Mouse (Mus musculus): ENCODE measurements around the gene Slc8a2. TPM values are rescaled to one million over a fixed set of nuclear protein-coding genes. Genes with fewer than 3 reads are reported as not detected.

Slc8a2 gene
- polyA plus RNA-seq, 1 experiment from 2014 or later, result 0.12 TPM

GRCm38 (mm10) chr7:16111284-16112090 is 18.1 kb upstream of the Slc8a2 start:
- H3K4me3 ChIP-seq (ENCODE audit: low read depth, low read length), result no peak overlapping the region
- H3K9ac ChIP-seq (ENCODE audit: low read length), result no peak overlapping the region
- no peak for DNase-seq (ENCODE audit: low spot score)
- 91% methylated on average over 7 of the region's 7 CpGs for WGBS
- H3K27ac ChIP-seq (replicated peaks; ENCODE audit: low read depth, low read length), result no peak overlapping the region
- H3K4me1 ChIP-seq (ENCODE audit: control insufficient read depth, insufficient read depth, low read length), result no peaks in the 10 kb centered on the region
- H3K27me3 ChIP-seq (ENCODE audit: control insufficient read depth, insufficient read depth, low read length), result no peaks in the 10 kb centered on the region
- no peaks in the 10 kb centered on the region for H3K9me3 ChIP-seq (ENCODE audit: control insufficient read depth, low read length)
- ATAC-seq (ENCODE audit: insufficient number of reproducible peaks, low FRiP score, low TSS enrichment, low read depth), result no peak
- no peak overlapping the region for H3K4me2 ChIP-seq (ENCODE audit: low read depth, severe bottlenecking)
- H3K36me3 ChIP-seq (ENCODE audit: control insufficient read depth, insufficient read depth, low read length), result peaks cover 32% of the 10 kb centered on the region

DNA sequence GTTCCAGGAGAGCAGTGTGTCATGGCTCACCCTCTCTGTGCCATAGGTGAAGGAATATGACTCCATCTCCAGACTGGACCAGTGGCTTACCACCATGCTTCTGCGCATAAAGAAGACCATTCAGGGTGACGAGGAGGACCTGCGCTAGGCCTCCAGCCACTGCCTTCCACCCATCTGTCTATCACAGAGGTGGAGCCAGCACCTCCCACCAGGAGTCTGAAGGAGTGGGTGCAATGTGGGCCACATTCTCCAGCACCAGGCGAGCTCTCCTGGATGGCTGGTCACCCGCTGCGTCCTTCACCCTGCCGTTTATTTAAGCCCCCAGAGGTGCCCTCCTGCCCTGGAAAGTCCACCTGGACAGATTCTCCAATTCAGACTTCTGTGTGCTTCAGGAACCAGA is 13.2 kb upstream of the Slc8a2 start:
- Histone ChIP-seq H3K36me3 (ENCODE audit: control insufficient read depth, insufficient read depth, low read length) (peaks cover 24% of the 10 kb centered on the region; the same call in 1 of the 2 replicates), H3K4me3 (ENCODE audit: low read depth, low read length) (no peak overlapping the region), H3K4me1 (ENCODE audit: control insufficient read depth, insufficient read depth, low read length) (no peaks in the 10 kb centered on the region), H3K27me3 (ENCODE audit: control insufficient read depth, insufficient read depth, low read length) (no peaks in the 10 kb centered on the region), H3K9ac (ENCODE audit: low read length) (no peak overlapping the region), H3K4me2 (ENCODE audit: low read depth, severe bottlenecking) (no peak overlapping the region), H3K27ac (replicated peaks; ENCODE audit: low read depth, low read length) (no peak overlapping the region), H3K9me3 (ENCODE audit: control insufficient read depth, low read length) (no peaks in the 10 kb centered on the region)
- no peak for DNase-seq (ENCODE audit: low spot score)
- no peak for ATAC-seq (ENCODE audit: insufficient number of reproducible peaks, low FRiP score, low TSS enrichment, low read depth)
- WGBS, result 94% methylated on average over 7 of the region's 7 CpGs

- H3K9me3 ChIP-seq (ENCODE audit: control insufficient read depth, low read length), result no peaks in the 10 kb centered on the region
- no peaks in the 10 kb centered on the region for H3K4me1 ChIP-seq (ENCODE audit: control insufficient read depth, insufficient read depth, low read length)
- DNase-seq (ENCODE audit: low spot score), result no peak
- H3K27me3 ChIP-seq (ENCODE audit: control insufficient read depth, insufficient read depth, low read length), result no peaks in the 10 kb centered on the region
- no peak overlapping the region for H3K4me2 ChIP-seq (ENCODE audit: low read depth, severe bottlenecking)
- WGBS, result 86% methylated on average over 3 of the region's 3 CpGs
- H3K27ac ChIP-seq (replicated peaks; ENCODE audit: low read depth, low read length), result no peak overlapping the region
- no peak overlapping the region for H3K9ac ChIP-seq (ENCODE audit: low read length)
- no peak overlapping the region for H3K4me3 ChIP-seq (ENCODE audit: low read depth, low read length)
- ATAC-seq (ENCODE audit: insufficient number of reproducible peaks, low FRiP score, low TSS enrichment, low read depth), result no peak
- H3K36me3 ChIP-seq (ENCODE audit: control insufficient read depth, insufficient read depth, low read length), result peaks cover 21% of the 10 kb centered on the region; the same call in 1 of the 2 replicates
Observed at GRCm38 (mm10) chr7:16117100-16117499, 12.5 kb upstream of the Slc8a2 start.

GRCm38 (mm10) chr7:16119569-16120261 is 9.9 kb upstream of the Slc8a2 start, which contains the start of gene Kptn:
Gene Kptn (plus strand): TSS chr7:16119895.
- peaks cover 17% of the 10 kb centered on the region; the same call in 1 of the 2 replicates for H3K36me3 ChIP-seq (ENCODE audit: control insufficient read depth, insufficient read depth, low read length)
- H3K4me1 ChIP-seq (ENCODE audit: control insufficient read depth, insufficient read depth, low read length), result no peaks in the 10 kb centered on the region
- H3K9me3 ChIP-seq (ENCODE audit: control insufficient read depth, low read length), result no peaks in the 10 kb centered on the region
- H3K9ac ChIP-seq (ENCODE audit: low read length), result peak within 1 kb of the TSS; percentile 86
- WGBS, result 2% methylated on average over 33 of the region's 33 CpGs
- peak within 1 kb of the TSS; percentile 62 for H3K4me2 ChIP-seq (ENCODE audit: low read depth, severe bottlenecking)
- DNase-seq (ENCODE audit: low spot score) (peak; percentile 95), ATAC-seq (ENCODE audit: insufficient number of reproducible peaks, low FRiP score, low TSS enrichment, low read depth) (peak; percentile 84)
- no peaks in the 10 kb centered on the region for H3K27me3 ChIP-seq (ENCODE audit: control insufficient read depth, insufficient read depth, low read length)
- H3K27ac ChIP-seq (replicated peaks; ENCODE audit: low read depth, low read length), result peak within 1 kb of the TSS; percentile 72
- H3K4me3 ChIP-seq (ENCODE audit: low read depth, low read length), result peak within 1 kb of the TSS; percentile 67

DNA sequence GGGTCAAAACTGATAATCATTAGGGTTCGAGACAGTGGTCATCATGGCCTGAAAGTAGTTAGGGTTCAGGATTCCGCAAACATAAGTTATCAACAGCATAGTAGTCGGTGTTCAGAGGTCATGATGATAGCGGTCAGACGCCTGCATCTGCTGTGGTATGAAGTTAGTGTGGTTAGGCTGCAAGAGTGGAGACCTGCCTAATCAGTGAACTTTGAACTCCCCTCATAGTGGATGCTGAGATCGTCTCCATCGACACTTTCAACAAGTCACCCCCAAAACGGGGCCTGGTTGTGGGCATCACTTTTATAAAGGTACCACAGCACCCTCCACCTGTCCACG is 9.4 kb upstream of the Slc8a2 start:
- WGBS, result 49% methylated on average over 9 of the region's 9 CpGs
- H3K27me3 ChIP-seq (ENCODE audit: control insufficient read depth, insufficient read depth, low read length), result no peaks in the 10 kb centered on the region
- peak overlapping the region; percentile 62 for H3K4me2 ChIP-seq (ENCODE audit: low read depth, severe bottlenecking)
- H3K9me3 ChIP-seq (ENCODE audit: control insufficient read depth, low read length), result no peaks in the 10 kb centered on the region
- peak overlapping the region; percentile 67 for H3K4me3 ChIP-seq (ENCODE audit: low read depth, low read length)
- H3K4me1 ChIP-seq (ENCODE audit: control insufficient read depth, insufficient read depth, low read length), result no peaks in the 10 kb centered on the region
- H3K9ac ChIP-seq (ENCODE audit: low read length), result peak overlapping the region; percentile 34; the same call in 1 of the 2 replicates
- no peak overlapping the region for H3K27ac ChIP-seq (replicated peaks; ENCODE audit: low read depth, low read length)
- ATAC-seq (ENCODE audit: insufficient number of reproducible peaks, low FRiP score, low TSS enrichment, low read depth) (no peak; the same call in none of the 2 replicates), DNase-seq (ENCODE audit: low spot score) (no peak)
- H3K36me3 ChIP-seq (ENCODE audit: control insufficient read depth, insufficient read depth, low read length), result peaks cover 13% of the 10 kb centered on the region; the same call in 1 of the 2 replicates

GRCm38 (mm10) chr7:16125829-16126228 is 3.8 kb upstream of the Slc8a2 start:
- H3K4me2 ChIP-seq (ENCODE audit: low read depth, severe bottlenecking), result no peak overlapping the region
- H3K27ac ChIP-seq (replicated peaks; ENCODE audit: low read depth, low read length), result no peak overlapping the region
- ATAC-seq (ENCODE audit: insufficient number of reproducible peaks, low FRiP score, low TSS enrichment, low read depth) (no peak), DNase-seq (ENCODE audit: low spot score) (no peak)
- WGBS, result 74% methylated on average over 9 of the region's 9 CpGs
- no peaks in the 10 kb centered on the region for H3K36me3 ChIP-seq (ENCODE audit: control insufficient read depth, insufficient read depth, low read length)
- H3K4me3 ChIP-seq (ENCODE audit: low read depth, low read length), result no peak overlapping the region
- no peaks in the 10 kb centered on the region for H3K9me3 ChIP-seq (ENCODE audit: control insufficient read depth, low read length)
- H3K4me1 ChIP-seq (ENCODE audit: control insufficient read depth, insufficient read depth, low read length), result peaks cover 3% of the 10 kb centered on the region; the same call in 1 of the 2 replicates
- H3K9ac ChIP-seq (ENCODE audit: low read length), result no peak overlapping the region
- H3K27me3 ChIP-seq (ENCODE audit: control insufficient read depth, insufficient read depth, low read length), result no peaks in the 10 kb centered on the region

GRCm38 (mm10) chr7:16128344-16128743 is 1.3 kb upstream of the Slc8a2 start:
- Histone ChIP-seq H3K4me1 (ENCODE audit: control insufficient read depth, insufficient read depth, low read length) (peaks cover 6% of the 10 kb centered on the region; the same call in 1 of the 2 replicates), H3K4me2 (ENCODE audit: low read depth, severe bottlenecking) (no peak overlapping the region), H3K27me3 (ENCODE audit: control insufficient read depth, insufficient read depth, low read length) (no peaks in the 10 kb centered on the region; the same call in 1 of the 2 replicates), H3K27ac (replicated peaks; ENCODE audit: low read depth, low read length) (no peak overlapping the region), H3K9me3 (ENCODE audit: control insufficient read depth, low read length) (no peaks in the 10 kb centered on the region), H3K4me3 (ENCODE audit: low read depth, low read length) (no peak overlapping the region), H3K9ac (ENCODE audit: low read length) (no peak overlapping the region), H3K36me3 (ENCODE audit: control insufficient read depth, insufficient read depth, low read length) (no peaks in the 10 kb centered on the region)
- ATAC-seq (ENCODE audit: insufficient number of reproducible peaks, low FRiP score, low TSS enrichment, low read depth) (no peak), DNase-seq (ENCODE audit: low spot score) (no peak)
- WGBS, result 89% methylated on average over 6 of the region's 6 CpGs

GRCm38 (mm10) chr7:16128899-16129298 is 727 bp upstream of the Slc8a2 start:
- H3K9me3 ChIP-seq (ENCODE audit: control insufficient read depth, low read length), result no peaks in the 10 kb centered on the region
- H3K4me3 ChIP-seq (ENCODE audit: low read depth, low read length), result no peak overlapping the region
- no peaks in the 10 kb centered on the region for H3K36me3 ChIP-seq (ENCODE audit: control insufficient read depth, insufficient read depth, low read length)
- H3K4me1 ChIP-seq (ENCODE audit: control insufficient read depth, insufficient read depth, low read length), result peaks cover 6% of the 10 kb centered on the region; the same call in 1 of the 2 replicates
- no peak overlapping the region for H3K9ac ChIP-seq (ENCODE audit: low read length)
- no peak for DNase-seq (ENCODE audit: low spot score)
- ATAC-seq (ENCODE audit: insufficient number of reproducible peaks, low FRiP score, low TSS enrichment, low read depth), result no peak
- no peaks in the 10 kb centered on the region; the same call in 1 of the 2 replicates for H3K27me3 ChIP-seq (ENCODE audit: control insufficient read depth, insufficient read depth, low read length)
- WGBS, result 58% methylated on average over 5 of the region's 5 CpGs
- H3K27ac ChIP-seq (replicated peaks; ENCODE audit: low read depth, low read length), result no peak overlapping the region
- no peak overlapping the region for H3K4me2 ChIP-seq (ENCODE audit: low read depth, severe bottlenecking)
